Mouse (Mus musculus): ENCODE measurements around the gene Hoxa5. TPM values are rescaled to one million over a fixed set of nuclear protein-coding genes. Genes with fewer than 3 reads are reported as not detected.

The Hoxa5 gene
- total RNA-seq, 2 experiments from 2014 or later = 13.3 to 20.2 TPM

- DNase-seq (ENCODE audit: low spot score in 2 of 2) = no peak
These were observed 37.8 kb downstream of the Hoxa5 start for GRCm38 (mm10) chr6:52166431-52167077.

DNA sequence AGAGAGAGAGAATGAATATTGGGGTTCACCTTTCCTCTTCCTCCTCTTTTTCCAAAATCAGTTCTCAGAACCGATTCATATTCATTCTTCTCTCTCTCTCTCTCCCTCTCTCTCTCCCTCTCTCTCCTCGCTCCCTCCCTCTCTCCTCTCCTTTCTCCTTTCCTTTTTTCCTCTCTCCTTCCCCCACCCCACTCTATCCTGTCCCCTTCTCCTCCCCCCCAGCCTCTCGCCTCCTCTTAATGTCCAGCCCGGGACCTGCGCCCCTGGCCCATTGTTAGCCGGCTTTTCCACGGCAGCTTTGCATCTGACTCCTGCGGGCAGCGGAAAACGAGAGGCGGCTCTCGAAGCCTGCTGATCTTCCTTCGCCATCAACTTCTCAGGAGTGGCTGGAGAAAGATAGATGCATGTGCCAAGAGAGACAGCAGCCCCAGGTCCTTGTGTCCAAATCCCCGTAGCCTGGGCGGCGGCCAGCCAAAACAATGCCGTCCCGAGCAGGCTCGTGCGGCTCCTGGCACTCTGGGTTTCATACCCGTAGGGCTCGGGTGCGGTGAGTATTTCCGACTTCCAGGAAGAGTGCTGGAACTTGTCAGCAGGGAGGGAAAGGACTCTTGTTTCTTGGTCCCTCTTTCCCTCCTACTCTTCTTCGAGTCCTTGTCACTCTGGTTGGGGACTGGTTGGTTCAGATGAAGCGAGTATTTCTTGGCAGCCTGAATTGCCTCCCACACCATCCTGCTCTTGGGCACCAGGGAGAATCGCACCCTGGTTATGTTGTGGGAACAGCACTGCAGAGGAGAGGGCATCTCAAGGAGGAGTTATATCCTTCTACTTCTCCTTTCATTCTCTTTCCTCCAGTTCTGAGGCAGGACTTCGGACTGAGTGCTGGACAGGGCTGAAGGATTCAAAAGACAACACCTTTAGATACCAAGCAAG, 38.7 kb downstream of the Hoxa5 start:
- DNase-seq (ENCODE audit: low spot score in 2 of 2) = peak in 1 of 2 experiments; percentile 51

GRCm38 (mm10) chr6:52164626-52165440, 39.6 kb downstream of the Hoxa5 start, which contains the start of gene Hoxa2:
Hoxa2 (minus strand) TSS chr6:52164831.
- DNase-seq (ENCODE audit: low spot score in 2 of 2) = peak in 1 of 2 experiments; percentile 30

DNA sequence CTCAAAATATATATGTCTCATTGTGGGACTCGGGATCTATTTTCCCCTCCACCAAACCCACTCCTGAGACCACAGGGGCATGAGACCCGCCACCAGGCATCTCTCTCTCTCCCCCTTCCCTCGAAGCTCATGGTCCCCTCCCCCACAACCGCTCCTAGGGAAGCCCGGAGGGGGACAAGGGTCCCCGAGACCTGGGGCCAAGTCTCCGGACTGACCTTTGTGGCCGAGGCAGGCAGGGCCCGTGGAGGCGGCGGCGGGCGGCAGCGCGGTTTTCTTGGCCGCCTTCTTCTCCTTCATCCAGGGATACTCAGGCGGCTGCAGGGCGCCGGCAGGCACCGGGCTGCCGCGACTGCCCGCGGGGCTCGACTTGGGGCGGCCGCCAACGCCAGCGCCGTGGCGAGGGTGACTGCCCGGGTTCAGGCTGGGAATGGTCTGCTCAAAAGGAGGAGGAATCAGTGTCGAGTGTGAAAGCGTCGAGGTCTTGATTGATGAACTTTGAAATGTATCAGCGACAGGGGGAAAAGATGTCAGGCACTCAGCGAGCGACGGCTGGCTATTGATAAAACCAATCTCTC, 40.2 kb downstream of the Hoxa5 start:
- DNase-seq (ENCODE audit: low spot score in 2 of 2) = peak; percentile 36 to 42

- no peak for DNase-seq (ENCODE audit: low spot score in 2 of 2)
These were observed 40.9 kb downstream of the Hoxa5 start for GRCm38 (mm10) chr6:52163366-52164031.

GRCm38 (mm10) chr6:52162611-52163365, 41.6 kb downstream of the Hoxa5 start:
- no peak for DNase-seq (ENCODE audit: low spot score in 2 of 2)

GRCm38 (mm10) chr6:52162093-52162380, 42.4 kb downstream of the Hoxa5 start:
- DNase-seq (ENCODE audit: low spot score in 2 of 2) = no peak

GRCm38 (mm10) chr6:52161336-52162092, 42.9 kb downstream of the Hoxa5 start:
- DNase-seq (ENCODE audit: low spot score in 2 of 2) = no peak

- no peak for DNase-seq (ENCODE audit: low spot score in 2 of 2)
These were observed 43.7 kb downstream of the Hoxa5 start for GRCm38 (mm10) chr6:52160511-52161335.

- DNase-seq (ENCODE audit: low spot score in 2 of 2) = no peak
These were observed 44.4 kb downstream of the Hoxa5 start for GRCm38 (mm10) chr6:52159979-52160378.

GRCm38 (mm10) chr6:52159164-52159761, 45.1 kb downstream of the Hoxa5 start:
- peak; percentile 41 to 51 for DNase-seq (ENCODE audit: low spot score in 2 of 2)

DNA sequence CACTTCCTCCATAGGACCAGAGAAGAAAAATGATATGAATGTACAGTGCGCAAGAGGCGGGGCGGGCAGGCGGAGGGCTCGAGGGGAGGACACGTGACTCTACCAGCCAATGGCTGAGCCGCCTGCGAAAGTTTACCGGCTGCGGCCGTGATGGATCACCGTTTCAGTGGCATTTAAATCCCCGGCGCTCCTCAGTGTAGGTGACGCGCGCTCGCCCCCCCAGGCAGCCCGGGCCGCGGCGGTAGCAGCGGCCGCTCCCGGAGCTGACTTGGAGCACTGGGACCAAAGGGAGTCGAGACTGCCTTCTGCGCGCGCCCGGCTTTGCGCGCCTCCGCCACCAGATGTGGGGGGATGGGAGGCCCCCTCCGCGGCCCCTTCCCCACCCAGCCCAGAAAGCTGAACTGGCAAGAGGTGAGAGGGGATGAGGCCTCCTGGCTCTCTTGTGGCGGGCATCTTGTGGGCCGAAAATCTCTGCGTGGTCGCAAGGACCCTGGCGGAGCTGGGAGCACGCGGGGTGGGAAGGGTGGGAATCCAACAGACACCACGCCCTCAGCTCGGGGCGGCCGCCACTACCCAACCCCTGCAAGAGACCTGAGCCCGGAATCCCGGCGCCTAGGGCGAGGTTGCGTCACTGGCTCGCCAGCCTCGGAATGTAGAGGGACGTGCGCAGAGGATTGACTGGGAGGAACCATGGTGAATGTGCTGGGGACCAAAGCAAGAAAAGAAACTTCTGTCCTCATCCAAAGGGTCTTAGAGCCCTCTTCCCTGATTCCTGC, 45.9 kb downstream of the Hoxa5 start, which contains the start of gene Hoxa1:
Gene Hoxa1, minus strand, starts transcription at position 42 of the 776 bp plus-strand sequence.
- DNase-seq (ENCODE audit: low spot score in 2 of 2) = peak; percentile 79 to 80

- DNase-seq (ENCODE audit: low spot score in 2 of 2) = no peak
These were observed 46.7 kb downstream of the Hoxa5 start for GRCm38 (mm10) chr6:52157466-52158275.

GRCm38 (mm10) chr6:52156551-52157200, 47.7 kb downstream of the Hoxa5 start:
- DNase-seq (ENCODE audit: low spot score in 2 of 2) = no peak

DNA sequence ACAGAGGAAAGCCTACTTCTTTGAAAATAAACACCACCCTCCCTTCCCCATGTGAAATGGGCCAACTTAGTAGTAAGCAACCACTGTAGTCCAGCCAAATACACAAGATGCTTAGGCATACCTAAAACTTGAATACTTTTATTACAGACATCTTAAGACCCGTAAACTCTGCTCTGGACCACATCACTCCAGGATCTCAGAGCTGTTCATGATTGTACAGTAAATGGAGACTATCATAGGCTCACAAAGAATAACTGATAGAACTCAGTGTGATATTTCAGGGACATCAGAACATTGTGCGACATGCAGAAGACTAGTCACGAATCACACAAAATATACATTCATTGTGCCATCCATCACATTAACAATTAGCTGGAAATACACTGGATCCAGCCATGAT, 48.9 kb downstream of the Hoxa5 start:
- DNase-seq (ENCODE audit: low spot score in 2 of 2) = no peak

Data from adrenal gland, adult 18-20 months (tissue).